Mouse (Mus musculus) olfactory bulb, adult 2 months (tissue): ENCODE data around the gene Emx1.

Source experiments
- CTCF ChIP-seq: fragments of 200-500 bp; IDR thresholded peaks from 2 replicates; pipeline ENCODE4 v1.5.1; 2012; ENCODE audit warnings: low read depth, mild to moderate bottlenecking, low read length, moderate library complexity; ENCODE audit not compliant: insufficient read depth
- POLR2A ChIP-seq: fragments of 200-500 bp; IDR thresholded peaks from 2 replicates; pipeline ENCODE4 v1.6.1; 2012; ENCODE audit warnings: mild to moderate bottlenecking, low read depth, low read length, moderate library complexity; ENCODE audit not compliant: insufficient read depth

GRCm38 (mm10) chr6:85153970-85154540 lies 33.2 kb upstream of the Emx1 start:
- TF ChIP-seq CTCF (no peak), POLR2A (no peak)
